Mouse (Mus musculus): Measurements from ENCODE around the gene Sstr4.

The Sstr4 gene

DNA sequence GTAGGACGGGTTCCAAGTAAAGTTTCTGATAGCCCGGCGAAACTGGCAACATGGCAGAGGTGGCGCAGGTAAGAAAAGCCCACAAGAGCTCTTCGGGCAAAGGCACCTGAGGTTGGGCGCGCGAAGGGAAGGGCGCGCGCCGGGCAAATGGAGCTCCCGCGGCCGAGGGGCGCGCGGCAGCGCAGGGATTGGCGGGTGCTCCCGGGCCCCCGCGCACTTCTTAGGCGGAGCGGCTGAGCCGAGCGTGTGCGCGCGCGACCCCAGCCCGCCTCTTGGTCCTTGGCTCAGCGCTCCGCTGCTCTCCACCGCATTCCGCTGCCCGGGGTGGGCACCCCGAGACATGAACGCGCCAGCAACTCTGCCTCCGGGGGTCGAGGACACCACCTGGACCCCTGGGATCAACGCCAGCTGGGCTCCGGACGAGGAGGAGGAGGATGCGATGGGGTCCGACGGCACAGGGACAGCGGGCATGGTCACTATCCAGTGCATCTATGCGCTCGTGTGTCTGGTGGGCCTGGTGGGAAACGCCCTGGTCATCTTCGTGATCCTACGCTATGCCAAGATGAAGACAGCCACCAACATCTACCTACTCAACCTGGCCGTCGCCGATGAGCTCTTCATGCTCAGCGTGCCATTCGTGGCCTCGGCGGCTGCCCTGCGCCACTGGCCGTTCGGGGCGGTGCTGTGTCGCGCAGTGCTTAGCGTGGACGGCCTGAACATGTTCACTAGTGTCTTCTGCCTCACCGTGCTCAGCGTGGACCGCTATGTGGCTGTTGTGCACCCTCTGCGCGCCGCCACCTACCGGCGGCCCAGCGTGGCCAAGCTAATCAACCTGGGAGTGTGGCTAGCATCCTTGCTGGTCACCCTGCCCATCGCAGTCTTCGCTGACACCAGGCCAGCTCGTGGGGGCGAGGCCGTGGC lies at the start of gene Sstr4:
TSS of gene Sstr4 (plus strand) at position 214 of the 921 bp plus-strand sequence.
- no peak for DNase-seq (ENCODE audit: extremely low spot score, low read depth, low spot score)

DNA sequence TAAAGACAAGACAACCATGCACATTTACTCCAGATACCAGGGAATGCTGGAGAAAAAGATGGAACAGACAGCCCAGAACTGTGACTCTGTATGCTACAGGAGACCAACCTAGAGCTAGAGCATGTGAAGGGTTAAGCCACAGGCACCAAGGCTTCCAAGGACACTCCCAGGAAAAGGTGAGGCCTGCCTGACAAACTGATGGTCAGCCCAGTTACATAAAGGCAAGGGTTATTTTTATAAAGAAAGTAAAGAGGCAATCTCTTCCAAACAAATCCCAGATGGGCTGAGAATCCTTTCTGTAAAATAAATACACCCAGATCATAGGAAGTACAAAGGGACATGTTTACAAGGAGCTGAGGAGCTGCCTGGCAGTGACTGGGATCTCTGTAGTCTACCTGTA lies 49.8 kb upstream of the Sstr4 start:
- no peak for DNase-seq (ENCODE audit: extremely low spot score, low read depth, low spot score)

DNA sequence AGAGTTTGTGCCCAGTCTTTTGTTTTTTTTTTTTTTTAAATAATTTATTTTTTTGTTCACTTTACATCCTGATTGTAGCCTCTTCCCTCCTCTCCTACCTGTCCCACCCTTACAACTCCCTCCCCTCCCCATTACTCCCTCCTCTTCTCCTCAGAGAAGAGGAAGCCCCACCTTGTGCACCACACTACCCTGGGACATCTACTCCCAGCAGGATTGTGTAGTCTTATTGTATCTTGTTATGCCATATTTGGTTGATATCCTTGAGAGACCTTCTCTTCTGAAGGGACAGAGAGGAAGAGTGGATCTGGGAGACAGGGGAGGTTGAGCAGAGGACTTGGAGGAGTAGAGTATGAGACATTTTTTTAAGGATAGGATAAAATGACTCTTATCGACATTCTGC lies 48.2 kb upstream of the Sstr4 start:
- no peak for DNase-seq (ENCODE audit: extremely low spot score, low read depth, low spot score)

DNA sequence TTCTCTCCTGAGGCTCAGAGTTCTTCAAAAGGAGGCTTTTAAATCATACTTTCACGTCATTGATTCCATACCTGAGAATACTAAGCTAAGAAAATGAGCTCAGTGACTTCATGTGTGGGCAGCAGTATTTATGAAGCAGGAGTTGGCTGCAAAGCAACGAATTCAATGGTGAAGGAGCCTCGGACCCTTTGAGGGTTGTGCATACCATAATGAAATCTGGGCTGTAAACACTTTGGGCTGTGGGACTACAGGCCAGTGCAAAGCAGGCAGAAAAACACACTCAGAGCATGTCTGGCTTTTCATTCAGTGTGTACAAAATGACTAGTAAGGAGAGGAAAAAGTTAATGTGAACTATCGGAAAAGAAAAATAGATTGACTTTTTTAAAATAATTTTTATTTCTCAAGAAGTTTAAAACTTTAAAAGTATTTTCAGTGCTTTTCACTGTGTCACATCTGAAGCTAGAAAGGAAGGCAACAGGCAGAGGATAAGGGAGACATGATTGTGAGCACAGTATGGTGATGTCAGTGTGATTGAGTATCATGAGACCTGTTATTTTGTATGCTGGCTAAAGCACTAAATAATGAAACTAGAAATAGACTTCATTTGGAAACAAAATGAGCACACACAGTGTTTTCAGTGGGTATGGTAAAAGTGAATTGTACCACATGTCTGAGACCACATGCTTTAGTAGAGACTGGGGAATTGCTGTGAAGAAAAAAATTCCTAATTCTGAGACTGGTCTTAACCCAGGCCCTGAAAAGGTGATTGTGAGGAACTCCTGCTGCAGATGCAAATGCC lies 45.4 kb upstream of the Sstr4 start:
- no peak for DNase-seq (ENCODE audit: extremely low spot score, low read depth, low spot score)

DNA sequence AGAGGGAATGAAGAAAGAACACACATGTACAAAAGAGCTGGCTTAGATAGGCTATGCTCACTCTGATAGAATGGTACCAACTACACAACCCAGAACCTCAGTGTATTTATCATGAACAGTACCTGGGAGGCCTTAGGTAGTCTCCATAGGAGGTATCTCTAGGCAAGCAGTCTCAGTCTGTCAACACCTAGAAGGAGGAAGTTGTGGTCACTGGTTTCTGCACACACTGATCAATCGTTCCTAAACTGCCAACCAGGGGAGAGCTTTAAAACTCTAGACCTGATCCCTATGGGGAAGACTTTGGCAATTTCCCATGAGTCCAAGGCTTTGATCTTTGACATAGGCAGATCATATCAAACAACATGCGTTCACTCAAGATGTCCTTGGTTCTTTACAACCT lies 44.7 kb upstream of the Sstr4 start:
- DNase-seq (ENCODE audit: extremely low spot score, low read depth, low spot score): no peak

DNA sequence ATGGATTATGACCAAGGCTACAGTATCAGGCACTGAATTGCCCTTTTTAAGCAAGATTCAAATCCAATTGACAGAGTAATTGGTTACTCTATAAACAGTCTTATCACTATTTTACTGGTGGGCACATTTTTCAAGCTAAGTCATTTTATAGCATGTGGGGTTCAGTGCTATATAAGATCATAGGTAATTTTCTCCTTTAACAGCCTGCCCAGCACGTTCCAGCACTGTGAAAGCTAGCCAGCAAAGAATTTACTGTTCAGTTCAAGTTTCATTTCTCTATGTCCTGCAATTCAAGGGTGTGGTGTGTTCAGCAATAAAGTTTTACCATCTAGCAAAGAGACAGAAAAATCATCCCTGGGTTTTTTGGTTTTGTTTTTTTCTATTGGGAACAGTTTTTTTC lies 42.5 kb upstream of the Sstr4 start:
- DNase-seq (ENCODE audit: extremely low spot score, low read depth, low spot score): no peak

DNA sequence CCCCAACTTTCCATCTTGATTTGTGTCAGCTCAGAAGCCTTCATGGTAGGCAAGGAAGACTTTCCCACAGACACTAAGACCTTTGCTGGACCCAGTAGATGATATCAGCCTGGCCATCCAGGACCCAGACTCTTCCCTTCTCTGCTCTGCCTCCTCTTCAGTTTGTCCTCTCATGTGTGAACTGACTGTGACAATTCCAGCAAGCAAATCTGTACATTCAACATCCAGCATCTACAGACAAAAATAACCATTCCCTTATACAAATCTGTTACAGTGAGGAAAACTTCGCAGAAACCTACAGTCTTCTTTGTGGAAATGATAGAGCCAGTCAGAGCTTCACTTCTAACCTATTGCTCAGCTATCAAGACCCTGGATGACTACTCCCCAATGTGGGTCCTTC lies 38.0 kb upstream of the Sstr4 start:
- DNase-seq (ENCODE audit: extremely low spot score, low read depth, low spot score): no peak

DNA sequence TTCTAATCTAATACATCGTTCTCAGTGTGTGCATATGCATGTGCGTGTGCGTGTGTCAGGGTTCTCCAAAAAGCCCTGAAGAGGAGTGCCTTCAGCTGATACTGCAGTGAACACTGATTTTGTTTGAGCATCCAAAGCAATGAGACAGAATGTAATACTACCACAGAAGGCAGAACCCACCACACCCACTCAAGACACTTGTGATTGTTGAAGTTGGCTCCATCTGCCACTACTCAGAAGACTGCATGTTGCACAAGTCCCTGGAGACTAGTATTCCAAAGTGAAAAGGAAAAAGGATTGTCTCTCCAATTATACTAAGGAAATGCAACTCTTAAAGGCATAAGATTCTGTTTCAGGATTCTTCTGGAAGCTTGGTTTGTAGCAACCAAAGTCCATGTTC lies 30.6 kb upstream of the Sstr4 start:
- DNase-seq (ENCODE audit: extremely low spot score, low read depth, low spot score): no peak

DNA sequence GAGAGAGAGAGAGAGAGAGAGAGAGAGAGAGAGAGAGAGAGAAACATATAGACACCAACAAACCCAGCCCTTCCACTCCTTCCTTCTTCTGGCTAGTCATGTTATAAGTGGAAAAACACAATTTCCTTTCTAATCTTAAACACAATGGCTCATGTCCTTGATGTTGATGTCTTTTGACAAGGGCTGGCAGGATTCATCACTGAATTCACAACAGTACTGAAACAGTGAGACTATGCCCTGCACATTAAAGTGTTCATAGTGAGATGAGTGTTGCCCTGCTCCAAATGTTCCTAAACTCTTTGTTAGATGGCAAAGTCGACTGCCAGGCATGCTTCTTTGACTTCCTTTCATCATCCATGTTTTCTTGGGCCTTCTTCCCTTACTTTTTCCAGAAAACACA lies 29.9 kb upstream of the Sstr4 start:
- DNase-seq (ENCODE audit: extremely low spot score, low read depth, low spot score): no peak

DNA sequence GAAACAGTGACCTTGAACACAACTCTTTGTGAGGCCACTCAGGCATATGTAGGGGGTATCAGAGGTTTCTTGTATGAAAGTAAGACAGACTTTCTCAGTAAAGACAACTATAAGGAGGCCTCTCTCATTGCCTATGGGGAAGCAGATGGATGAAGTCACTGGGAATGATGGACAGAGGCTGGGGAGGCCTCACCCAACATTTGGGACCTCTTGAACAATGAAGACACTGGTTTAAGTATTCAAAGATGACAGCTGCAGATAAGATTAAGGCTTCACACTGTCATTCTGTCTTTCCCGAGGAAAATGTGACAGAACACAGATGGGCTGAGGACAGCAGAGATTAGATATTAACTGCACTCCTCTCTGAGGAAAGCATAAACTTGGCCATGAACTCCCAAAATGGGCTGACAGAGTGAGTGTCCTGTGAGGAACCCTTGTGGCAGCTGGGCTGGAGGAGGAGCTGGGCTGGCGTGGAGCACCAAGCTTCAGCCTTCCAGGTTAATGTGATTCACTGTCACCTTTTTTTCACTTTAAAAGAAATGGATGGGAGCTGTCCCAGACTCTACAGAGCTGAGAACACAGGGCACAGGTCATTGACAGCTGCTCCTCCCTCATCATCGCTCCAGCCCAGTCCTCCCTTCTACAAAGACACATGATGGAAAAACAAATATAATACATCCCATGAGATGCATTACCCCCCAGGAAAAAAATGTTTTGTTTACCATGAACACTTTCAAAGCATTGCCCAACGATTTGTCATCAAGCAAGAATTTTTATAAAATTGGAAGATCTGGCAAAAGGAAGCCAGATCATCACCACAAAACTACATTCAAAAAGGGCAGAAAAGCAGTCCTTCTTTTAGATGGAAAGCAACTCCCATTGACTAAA lies 23.2 kb upstream of the Sstr4 start:
- no peak for DNase-seq (ENCODE audit: extremely low spot score, low read depth, low spot score)

DNA sequence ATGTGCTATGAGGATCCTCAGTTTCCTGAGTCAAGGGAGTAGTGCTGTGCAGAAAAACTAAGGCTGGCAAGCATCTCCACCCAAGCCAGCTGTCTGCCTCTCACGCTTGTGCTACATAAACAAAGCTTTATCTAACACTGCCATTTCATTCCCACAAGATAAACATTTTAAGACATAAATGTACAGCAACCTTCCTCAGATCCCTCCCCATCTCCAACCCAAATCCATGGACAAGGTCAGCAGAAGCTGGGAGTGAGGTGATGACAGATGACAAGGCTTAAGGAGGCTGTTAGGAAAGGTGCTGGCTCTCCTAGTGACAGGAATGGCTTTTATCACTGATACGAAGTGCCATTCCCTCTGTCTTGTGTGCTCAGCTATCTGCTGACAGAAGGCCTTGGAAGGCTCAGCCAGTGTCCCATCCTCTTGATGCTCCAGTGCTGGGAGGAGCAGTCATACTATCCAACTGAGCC lies 21.5 kb upstream of the Sstr4 start:
- DNase-seq (ENCODE audit: extremely low spot score, low read depth, low spot score): no peak

DNA sequence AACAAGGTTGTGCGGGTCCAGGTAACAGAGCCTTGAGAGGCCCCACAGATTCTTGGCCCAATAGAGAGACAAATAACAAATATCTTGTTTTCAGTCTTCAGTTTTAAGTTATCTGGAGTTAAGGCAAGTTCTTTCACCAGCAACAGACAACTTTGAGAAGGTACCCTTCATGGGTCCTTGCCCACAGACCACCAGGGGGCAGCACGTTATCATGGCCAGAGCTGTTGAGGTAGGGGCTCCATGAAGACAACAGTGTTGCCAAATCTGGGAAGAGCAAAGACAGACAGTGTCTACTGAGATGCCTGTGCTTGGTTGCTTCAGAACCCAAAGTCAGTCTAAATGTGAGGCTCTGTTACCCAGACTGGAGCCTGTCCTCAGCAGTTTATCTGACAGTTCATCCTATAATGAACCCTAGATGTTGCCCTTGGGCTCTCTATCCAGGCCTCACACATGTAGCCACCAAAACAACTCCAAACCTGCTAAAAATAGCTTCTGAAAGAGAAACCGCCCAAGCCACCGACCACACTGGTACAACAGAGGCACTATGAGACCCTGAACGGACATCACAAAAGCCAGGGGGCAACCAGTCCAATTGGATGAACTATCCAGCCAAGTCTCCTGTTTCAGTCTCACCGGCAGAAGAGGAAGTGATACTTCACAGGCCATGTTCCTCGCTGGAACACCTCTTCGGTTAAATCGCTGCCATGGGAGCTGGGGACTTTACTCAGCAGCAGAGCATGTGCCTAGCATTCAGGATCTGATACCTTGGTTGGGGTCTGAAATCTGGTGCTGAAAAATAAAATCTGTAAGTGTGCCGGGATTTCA lies 19.6 kb upstream of the Sstr4 start:
- no peak for DNase-seq (ENCODE audit: extremely low spot score, low read depth, low spot score)

DNA sequence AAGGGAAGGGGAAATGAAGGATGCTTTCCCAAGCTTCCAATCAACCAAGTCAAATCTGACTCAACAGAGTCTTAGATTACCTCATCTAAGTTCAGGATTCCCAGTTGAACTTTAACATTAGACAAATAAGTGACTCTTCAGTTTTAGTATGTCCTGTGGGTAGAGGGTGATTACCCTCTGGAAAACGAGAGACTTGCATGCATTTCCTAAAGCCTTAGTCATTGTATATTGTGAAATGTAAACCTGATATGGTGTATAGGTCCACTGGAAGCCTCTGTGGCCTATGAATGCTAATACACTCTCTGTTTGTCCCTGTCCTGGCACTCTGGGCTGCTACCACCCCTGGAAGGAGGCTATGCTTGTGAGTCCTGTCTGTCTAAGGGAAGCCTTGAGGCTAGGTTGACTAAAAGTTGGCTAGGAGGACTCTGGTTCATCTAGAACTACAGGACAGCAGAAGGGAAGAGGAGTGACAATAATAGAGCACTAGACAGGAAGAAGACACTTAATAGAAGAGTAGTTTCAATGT lies 16.3 kb upstream of the Sstr4 start:
- no peak for DNase-seq (ENCODE audit: extremely low spot score, low read depth, low spot score)

DNA sequence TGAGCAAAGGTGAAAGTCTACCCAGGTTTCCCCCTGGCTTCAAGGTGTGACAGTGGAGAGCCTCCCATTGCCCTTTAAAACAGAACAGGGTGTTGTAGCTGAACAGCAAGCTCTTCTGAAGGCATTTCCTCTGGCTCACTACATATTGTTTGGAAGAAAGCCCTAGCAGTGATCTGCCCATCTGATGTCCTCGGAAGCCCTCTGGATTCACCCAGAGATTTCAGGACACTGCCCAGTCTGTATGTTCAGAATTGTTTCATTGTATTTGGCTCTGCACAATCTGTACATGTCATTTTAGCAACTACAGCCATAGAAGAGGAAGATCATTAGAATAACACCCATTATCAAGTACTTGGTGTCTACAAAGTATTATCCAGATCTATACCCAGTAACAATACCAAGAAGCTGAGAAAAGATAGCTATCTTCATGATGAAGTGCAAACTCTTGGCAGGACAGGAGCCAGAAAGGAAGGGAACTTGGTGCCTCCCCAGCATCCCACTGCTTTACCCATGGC lies 15.2 kb upstream of the Sstr4 start:
- no peak for DNase-seq (ENCODE audit: extremely low spot score, low read depth, low spot score)

DNA sequence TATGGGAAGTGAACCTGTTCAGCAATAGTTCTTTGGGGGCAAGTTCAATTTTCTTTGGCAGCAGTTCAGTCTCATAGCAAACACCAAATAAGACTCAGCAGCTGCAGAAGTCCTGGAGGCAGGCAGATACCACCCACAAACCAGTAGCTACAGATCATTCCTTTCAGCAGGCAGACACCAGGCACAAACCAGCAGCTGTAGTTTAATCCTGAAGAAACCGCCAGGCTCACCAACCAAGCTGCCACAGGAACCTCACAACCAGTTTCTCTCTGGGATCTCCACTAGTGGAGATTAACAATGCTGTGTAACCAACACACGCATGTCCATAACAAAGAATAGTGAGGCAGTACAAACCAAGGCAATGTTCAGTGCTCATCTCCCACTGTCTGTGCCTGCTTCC lies 14.1 kb upstream of the Sstr4 start:
- no peak for DNase-seq (ENCODE audit: extremely low spot score, low read depth, low spot score)

DNA sequence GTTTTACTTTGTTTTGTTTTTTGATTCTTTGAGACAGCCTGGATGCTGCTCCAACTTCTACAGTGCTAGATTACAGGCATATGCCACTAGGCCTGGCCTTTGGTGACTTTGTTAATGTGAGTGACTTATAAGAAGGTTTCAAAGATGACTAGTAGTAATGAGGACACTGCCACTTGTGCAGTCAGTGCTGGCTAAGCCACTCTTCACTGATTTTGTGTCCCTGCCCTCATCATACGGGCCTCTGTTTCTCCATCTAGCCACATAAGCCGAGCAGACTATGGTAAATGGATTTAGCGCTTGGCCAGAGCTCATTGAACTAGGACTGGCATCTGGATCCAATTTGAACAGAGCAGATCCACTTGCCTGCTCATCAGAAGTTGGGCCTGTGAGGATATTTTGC lies 8.7 kb upstream of the Sstr4 start:
- DNase-seq (ENCODE audit: extremely low spot score, low read depth, low spot score): no peak

DNA sequence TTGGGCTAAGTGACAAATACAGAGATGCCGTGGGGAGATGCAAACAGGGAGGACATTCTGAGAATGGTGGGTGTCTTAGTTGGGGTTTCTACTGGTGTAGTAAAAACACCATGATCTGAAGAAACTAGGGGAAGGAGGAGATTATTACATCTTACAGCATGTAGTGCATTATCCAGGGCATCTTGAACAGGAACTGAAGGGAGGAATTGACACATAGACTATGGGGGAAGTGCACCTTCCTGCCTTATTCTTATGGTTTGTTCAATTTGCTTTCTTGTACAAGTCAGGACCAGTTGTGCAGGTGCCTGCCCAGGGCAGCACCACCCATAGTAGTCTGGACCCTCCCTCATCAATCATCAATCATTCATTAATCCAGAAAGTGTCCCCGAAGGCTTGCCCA lies 8.2 kb upstream of the Sstr4 start:
- DNase-seq (ENCODE audit: extremely low spot score, low read depth, low spot score): no peak

DNA sequence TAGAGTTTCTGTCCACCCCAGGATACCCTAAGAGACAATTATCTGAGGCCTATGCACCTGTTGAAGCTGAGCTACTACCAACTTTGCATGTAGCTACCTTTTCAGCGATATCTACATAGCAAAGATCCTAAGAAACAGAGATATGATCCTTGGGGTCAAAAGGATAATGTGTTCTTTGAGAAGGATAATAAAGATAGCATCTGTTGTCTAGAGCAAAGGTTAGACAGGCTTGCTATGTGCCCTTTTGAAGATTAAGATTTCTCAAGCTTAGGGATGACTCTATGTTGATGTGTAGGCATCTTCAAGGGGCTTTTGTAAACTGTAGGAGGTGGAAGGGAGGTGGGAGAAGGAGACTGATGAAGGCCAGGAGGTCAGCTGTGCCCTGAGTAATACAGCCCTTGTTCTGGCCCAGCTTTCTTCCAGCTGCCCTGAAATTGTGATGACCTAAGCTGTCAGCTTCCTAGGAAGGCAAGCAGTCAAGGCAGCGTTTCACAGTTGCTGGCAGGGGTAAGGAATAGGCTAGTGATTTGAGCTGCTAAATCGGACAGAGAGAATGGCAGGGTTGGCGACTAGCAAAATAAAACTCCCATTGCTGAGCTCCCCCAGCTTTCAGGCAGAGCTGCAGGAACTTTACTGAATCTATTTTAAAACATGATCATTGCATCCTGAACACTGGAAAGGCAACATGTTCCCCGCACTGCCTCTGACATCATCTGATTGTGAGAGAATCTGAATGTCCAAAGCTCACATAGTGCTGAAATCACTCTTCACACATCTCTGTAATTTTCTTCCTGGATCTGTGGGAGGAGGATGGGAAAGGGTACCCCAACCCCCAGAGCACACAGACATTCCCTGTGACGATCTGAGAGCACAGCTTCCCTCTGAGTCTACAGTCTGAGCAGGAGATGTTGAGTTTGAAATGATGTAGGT lies 7.2 kb upstream of the Sstr4 start:
- DNase-seq (ENCODE audit: extremely low spot score, low read depth, low spot score): no peak

DNA sequence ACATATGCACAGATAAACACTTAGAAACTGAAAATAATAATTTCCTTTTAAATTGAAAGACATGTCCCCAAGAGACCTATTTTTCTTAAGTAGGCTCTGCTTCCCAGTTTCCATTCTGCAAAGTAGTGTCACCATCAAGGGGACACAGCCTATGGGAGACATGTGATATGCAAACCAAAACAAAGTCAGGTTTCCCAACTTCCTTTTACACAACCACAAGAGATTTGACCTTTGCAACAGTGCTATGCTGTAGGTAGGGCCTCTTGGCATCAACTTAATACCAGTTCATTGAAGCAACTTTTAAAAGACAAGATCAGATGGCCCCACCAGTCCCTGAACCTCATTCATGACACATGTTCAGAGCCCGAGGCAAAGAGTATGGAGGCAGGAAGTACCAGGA lies 2.0 kb upstream of the Sstr4 start:
- DNase-seq (ENCODE audit: extremely low spot score, low read depth, low spot score): no peak

Measured in hindlimb bud, embryonic 11.5 days (tissue).